Mouse (Mus musculus) E14TG2a.4 (cell line): Measurements from ENCODE around the gene Eln.

Experiments
- CTCF ChIP-seq: conservative IDR thresholded peaks from 2 replicates; pipeline ENCODE4 v1.5.1; 2014; ENCODE audit warnings: low read length
- NANOG ChIP-seq: IDR thresholded peaks from 2 replicates; pipeline ENCODE4 v1.6.1; 2014; ENCODE audit warnings: borderline replicate concordance, low read length, mixed read lengths
- POU5F1 ChIP-seq: IDR thresholded peaks from 2 replicates; pipeline ENCODE4 v1.6.1; 2014; ENCODE audit warnings: low read length, borderline replicate concordance

- TF ChIP-seq CTCF (no peak; the same call in 1 of the 2 replicates), NANOG (no peak), POU5F1 (no peak)
Observed at GRCm38 (mm10) chr5:134669001-134669708, 78.0 kb downstream of the Eln start.
